Comparison of ENCODE assay signal across 7 mouse cellular contexts in genomic region chr3:94373090-94373489, GRCm38 (mm10). TPM values are rescaled to one million over a fixed set of nuclear protein-coding genes. Genes with fewer than 3 reads are reported as not detected.
DNase-seq lines count a peak whose midpoint lies in the region; ATAC-seq and TF ChIP-seq lines count a peak whose summit lies in the region.

No protein-coding gene starts in this region.

- DNase-seq in testis, postnatal 10 days (ENCODE audit: low spot score): no peak
- DNase-seq in embryonic facial prominence, embryonic 11.5 days (ENCODE audit: low spot score): peak; percentile 6
- peak; percentile 17 for DNase-seq in lung, postnatal 25 days (ENCODE audit: low spot score)
- DNase-seq in spleen, postnatal 14 days (ENCODE audit: low spot score in 2 of 2): no peak

- no peaks in the 10 kb centered on the region for H3K36me3 ChIP-seq in testis, adult 2 months (ENCODE audit: control insufficient read depth, insufficient read depth, low read length)
- no peaks in the 10 kb centered on the region for H3K36me3 ChIP-seq in embryonic facial prominence, embryonic 11.5 days (replicated peaks; ENCODE audit: control insufficient read depth, insufficient read depth, low read depth, low read length)
- H3K36me3 ChIP-seq in kidney, embryonic 14.5 days (ENCODE audit: control insufficient read depth, insufficient read depth, low read length): no peaks in the 10 kb centered on the region

- no peak for TF ChIP-seq POLR2A in testis, adult 2 months (IDR thresholded peaks at IDR 0.05; ENCODE audit: control insufficient read depth, low read depth, low read length)

- peak overlapping the region; percentile 21; the same call in 1 of the 2 replicates for H3K4me2 ChIP-seq in embryonic facial prominence, embryonic 11.5 days (ENCODE audit: low read depth, low read length)
- peak overlapping the region; percentile 48 for H3K4me2 ChIP-seq in kidney, embryonic 14.5 days (replicated peaks; ENCODE audit: low read depth, low read length)

- peak overlapping the region; percentile 25 for H3K4me3 ChIP-seq in testis, adult 2 months (ENCODE audit: control insufficient read depth, low read depth, low read length)
- 0 out of 2 replicates have a peak overlapping the region, but pooled peaks have one; percentile 3 for H3K4me3 ChIP-seq in embryonic facial prominence, embryonic 11.5 days (ENCODE audit: low read depth, low read length)
- peak overlapping the region; percentile 28 for H3K4me3 ChIP-seq in kidney, embryonic 14.5 days (ENCODE audit: low read length)

- WGBS in embryonic facial prominence, embryonic 11.5 days: 3% methylated on average over 10 of the region's 10 CpGs
- WGBS in kidney, embryonic 14.5 days: 5% methylated on average over 9 of the region's 10 CpGs

- no peaks in the 10 kb centered on the region for H3K9me3 ChIP-seq in embryonic facial prominence, embryonic 11.5 days (replicated peaks; ENCODE audit: control insufficient read depth, low read length)
- no peaks in the 10 kb centered on the region for H3K9me3 ChIP-seq in kidney, embryonic 14.5 days (ENCODE audit: control insufficient read depth, low read length)

- peak overlapping the region; percentile 22; the same call in 1 of the 2 replicates for H3K9ac ChIP-seq in embryonic facial prominence, embryonic 11.5 days (replicated peaks; ENCODE audit: low read length)
- H3K9ac ChIP-seq in kidney, embryonic 14.5 days (ENCODE audit: low read depth, low read length): peak overlapping the region; percentile 37; the same call in 1 of the 2 replicates

- H3K27me3 ChIP-seq in testis, adult 2 months (ENCODE audit: control insufficient read depth, insufficient read depth, low read length): no peaks in the 10 kb centered on the region
- no peaks in the 10 kb centered on the region; the same call in 1 of the 2 replicates for H3K27me3 ChIP-seq in embryonic facial prominence, embryonic 11.5 days (ENCODE audit: control insufficient read depth, insufficient read depth, low read length)
- 0 out of 2 replicates have a peak, but pooled peaks cover 2% of the 10 kb centered on the region for H3K27me3 ChIP-seq in kidney, embryonic 14.5 days (ENCODE audit: control insufficient read depth, insufficient read depth, low read length)

- peaks cover 27% of the 10 kb centered on the region for H3K4me1 ChIP-seq in testis, adult 2 months (ENCODE audit: control insufficient read depth, insufficient read depth, low read length)
- peaks cover 6% of the 10 kb centered on the region; the same call in 1 of the 2 replicates for H3K4me1 ChIP-seq in embryonic facial prominence, embryonic 11.5 days (ENCODE audit: control insufficient read depth, insufficient read depth, low read length)
- peaks cover 7% of the 10 kb centered on the region for H3K4me1 ChIP-seq in kidney, embryonic 14.5 days (ENCODE audit: control insufficient read depth, insufficient read depth, low read length)

- no peak overlapping the region for H3K27ac ChIP-seq in testis, adult 2 months (ENCODE audit: control insufficient read depth, insufficient read depth, low read depth, low read length)
- no peak overlapping the region for H3K27ac ChIP-seq in embryonic facial prominence, embryonic 11.5 days (replicated peaks; ENCODE audit: low read depth, low read length)
- H3K27ac ChIP-seq in kidney, embryonic 14.5 days (ENCODE audit: low read depth, low read length): no peak overlapping the region

- ATAC-seq in embryonic facial prominence, embryonic 11.5 days (replicated peaks; ENCODE audit: insufficient number of reproducible peaks, low FRiP score, low TSS enrichment, low read depth): no peak
- peak; percentile 14; the same call in 1 of the 2 replicates for ATAC-seq in kidney, embryonic 14.5 days (ENCODE audit: low FRiP score, low TSS enrichment)
- ATAC-seq in megakaryocyte progenitor cell, adult 5-6 weeks (replicated peaks; ENCODE audit: poor library complexity): no peak

- no peak for TF ChIP-seq CTCF in testis, adult 2 months (IDR thresholded peaks at IDR 0.05; ENCODE audit: control insufficient read depth, insufficient read depth, insufficient replicate concordance, low read depth, low read length)

RNA-seq across cellular contexts. Expression of gene Rorc, which starts 0.5 kb away (rescaled TPM):
- polyA plus RNA-seq in testis, adult 2 months (2012; rRNA removed): 1.3 and 1.5 TPM in 2 replicates
- 0.22 and 0.38 TPM in 2 replicates for polyA plus RNA-seq in embryonic facial prominence, embryonic 11.5 days (2014; fragmentation: Nextera tagmentation; extraction: Ambion mirVana)
- 3.4 and 6.1 TPM in 2 replicates for polyA plus RNA-seq in kidney, embryonic 14.5 days (2014; fragmentation: Nextera tagmentation; extraction: Ambion mirVana)
- total RNA-seq in megakaryocyte progenitor cell, adult 5-6 weeks (2015): 0.05 and 0.15 TPM in 2 replicates
- total RNA-seq in megakaryocyte progenitor cell, adult 5-6 weeks (2017): 0.44 TPM in 1 of 2 replicates, not detected in the other

RNA-seq across cellular contexts. Expression of gene C2cd4d, which starts 10.9 kb away (rescaled TPM):
- 0.23 and 0.41 TPM in 2 replicates for polyA plus RNA-seq in testis, adult 2 months (2012; rRNA removed)
- polyA plus RNA-seq in embryonic facial prominence, embryonic 11.5 days (2014; fragmentation: Nextera tagmentation; extraction: Ambion mirVana): 0.88 and 0.89 TPM in 2 replicates
- 1.0 and 1.5 TPM in 2 replicates for polyA plus RNA-seq in kidney, embryonic 14.5 days (2014; fragmentation: Nextera tagmentation; extraction: Ambion mirVana)
- total RNA-seq in megakaryocyte progenitor cell, adult 5-6 weeks (2015): not detected in 2 replicates
- total RNA-seq in megakaryocyte progenitor cell, adult 5-6 weeks (2017): not detected in 2 replicates

RNA-seq across cellular contexts. Expression of gene Lingo4, which starts 25.2 kb away (rescaled TPM):
- polyA plus RNA-seq in testis, adult 2 months (2012; rRNA removed): not detected in 2 replicates
- polyA plus RNA-seq in embryonic facial prominence, embryonic 11.5 days (2014; fragmentation: Nextera tagmentation; extraction: Ambion mirVana): 0.06 and 0.13 TPM in 2 replicates
- polyA plus RNA-seq in kidney, embryonic 14.5 days (2014; fragmentation: Nextera tagmentation; extraction: Ambion mirVana): 0.17 and 0.24 TPM in 2 replicates
- not detected in 2 replicates for total RNA-seq in megakaryocyte progenitor cell, adult 5-6 weeks (2015)
- not detected in 2 replicates for total RNA-seq in megakaryocyte progenitor cell, adult 5-6 weeks (2017)

RNA-seq across cellular contexts. Expression of gene Them5, which starts 31.2 kb away (rescaled TPM):
- 0.11 TPM in 1 of 2 replicates, not detected in the other for polyA plus RNA-seq in testis, adult 2 months (2012; rRNA removed)
- polyA plus RNA-seq in embryonic facial prominence, embryonic 11.5 days (2014; fragmentation: Nextera tagmentation; extraction: Ambion mirVana): 0.50 TPM in 1 of 2 replicates, not detected in the other
- polyA plus RNA-seq in kidney, embryonic 14.5 days (2014; fragmentation: Nextera tagmentation; extraction: Ambion mirVana): not detected in 2 replicates
- not detected in 2 replicates for total RNA-seq in megakaryocyte progenitor cell, adult 5-6 weeks (2015)
- not detected in 2 replicates for total RNA-seq in megakaryocyte progenitor cell, adult 5-6 weeks (2017)

RNA-seq across cellular contexts. Expression of gene Tdrkh, which starts 40.0 kb away (rescaled TPM):
- polyA plus RNA-seq in testis, adult 2 months (2012; rRNA removed): 5.5 and 8.9 TPM in 2 replicates
- 16.1 and 19.8 TPM in 2 replicates for polyA plus RNA-seq in embryonic facial prominence, embryonic 11.5 days (2014; fragmentation: Nextera tagmentation; extraction: Ambion mirVana)
- 13.1 and 13.3 TPM in 2 replicates for polyA plus RNA-seq in kidney, embryonic 14.5 days (2014; fragmentation: Nextera tagmentation; extraction: Ambion mirVana)
- 12.7 and 13.2 TPM in 2 replicates for total RNA-seq in megakaryocyte progenitor cell, adult 5-6 weeks (2015)
- total RNA-seq in megakaryocyte progenitor cell, adult 5-6 weeks (2017): 3.9 and 5.5 TPM in 2 replicates

Comparison
In these comparisons a context has a peak if more than half of its experiments do, and no peak if none do; other contexts are left out.
1. DNase-seq: peak in embryonic facial prominence, embryonic 11.5 days (single experiment) and lung, postnatal 25 days (single experiment); none in testis, postnatal 10 days (single experiment) and spleen, postnatal 14 days (0 of 2).
2. Peak in every context shown above with its lines, with median percentiles within 50 percentile points of each other: H3K4me3 ChIP-seq.